Mouse (Mus musculus) testis, postnatal 14 days (tissue): ENCODE results near the gene Rps6kc1.

Experiments used
- DNase-seq: peaks from one replicate; pipeline ENCODE4 v3.0.0; 2021; ENCODE audit warnings: low spot score

Rps6kc1 gene

GRCm38 (mm10) chr1:190667326-190667725, 244.2 kb downstream of the Rps6kc1 start:
- DNase-seq: no peak

- DNase-seq: no peak
Measured at GRCm38 (mm10) chr1:190665490-190665875, 246.1 kb downstream of the Rps6kc1 start.

- no peak for DNase-seq
Measured at GRCm38 (mm10) chr1:190664767-190665489, 246.6 kb downstream of the Rps6kc1 start.

GRCm38 (mm10) chr1:190663996-190664395, 247.6 kb downstream of the Rps6kc1 start:
- no peak for DNase-seq

- no peak for DNase-seq
Measured at GRCm38 (mm10) chr1:190662736-190663135, 248.8 kb downstream of the Rps6kc1 start.

- DNase-seq: no peak
Measured at GRCm38 (mm10) chr1:190661764-190662163, 249.8 kb downstream of the Rps6kc1 start.

GRCm38 (mm10) chr1:190661249-190661648, 250.3 kb downstream of the Rps6kc1 start:
- DNase-seq: no peak

- no peak for DNase-seq
Measured at GRCm38 (mm10) chr1:190659722-190660502, 251.7 kb downstream of the Rps6kc1 start.

- DNase-seq: no peak
Measured at GRCm38 (mm10) chr1:190658266-190658665, 253.3 kb downstream of the Rps6kc1 start.

GRCm38 (mm10) chr1:190656089-190656488, 255.5 kb downstream of the Rps6kc1 start:
- DNase-seq: no peak

GRCm38 (mm10) chr1:190655651-190656050, 255.9 kb downstream of the Rps6kc1 start:
- DNase-seq: no peak

GRCm38 (mm10) chr1:190655081-190655480, 256.5 kb downstream of the Rps6kc1 start:
- no peak for DNase-seq

- DNase-seq: no peak
Measured at GRCm38 (mm10) chr1:190654694-190655001, 256.9 kb downstream of the Rps6kc1 start.

- DNase-seq: no peak
Measured at GRCm38 (mm10) chr1:190653989-190654693, 257.4 kb downstream of the Rps6kc1 start.

- no peak for DNase-seq
Measured at GRCm38 (mm10) chr1:190653081-190653480, 258.5 kb downstream of the Rps6kc1 start.
